Mouse (Mus musculus): ENCODE data around the gene Kri1.

DNA sequence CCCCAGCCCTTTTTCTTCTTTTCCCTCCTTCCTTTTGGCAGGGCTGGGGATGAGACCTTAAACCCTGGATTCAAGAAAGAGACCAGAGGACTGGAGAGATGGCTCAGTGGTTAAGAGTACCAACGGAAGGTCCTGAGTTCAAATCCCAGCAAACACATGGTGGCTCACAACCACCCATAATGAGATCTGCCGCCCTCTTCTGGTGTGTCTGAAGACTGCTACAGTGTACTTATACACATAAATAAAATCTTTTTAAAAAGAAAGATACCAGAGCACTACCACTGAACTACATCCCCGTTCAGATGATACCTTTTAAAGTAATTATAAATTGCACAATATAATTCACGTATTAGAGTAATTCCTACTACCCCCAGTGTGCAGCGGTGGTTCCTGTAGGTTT, 54.9 kb downstream of the Kri1 start:
- TF ChIP-seq POLR2A (IDR thresholded peaks at IDR 0.05; ENCODE audit: extremely low read depth, insufficient read depth, low read length) (no peak), CTCF (IDR thresholded peaks at IDR 0.05; ENCODE audit: low read depth, low read length) (no peak)
